In the genomic region with DNA sequence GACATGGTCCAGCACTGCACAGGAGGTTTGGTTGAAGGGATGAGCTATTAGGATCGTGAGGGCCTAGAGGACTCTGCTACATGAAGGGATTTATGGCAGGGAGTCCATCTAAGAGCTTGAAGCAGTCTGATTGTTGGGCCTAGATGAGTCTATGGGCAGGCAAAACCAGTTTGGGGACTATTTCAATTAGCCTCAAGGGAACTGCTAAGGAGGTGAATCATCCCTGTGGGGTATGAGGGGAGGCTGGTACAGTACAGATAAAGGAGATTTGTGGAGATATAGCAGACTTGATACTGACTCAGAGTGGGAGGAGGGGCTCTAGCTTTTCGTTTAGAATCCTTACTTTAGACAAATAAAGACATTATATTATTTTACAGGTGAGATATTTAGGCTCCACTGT, we compare ENCODE assay signal across 14 mouse cellular contexts.
"Had no signal": no experiment of that assay in that cellular context is flagged by ENCODE, and none has a peak within 500 bp of the region (broad histone marks: within the 10 kb centered on the region; RNA-seq: fewer than 3 reads in every experiment).

No protein-coding gene starts in this region.

- H3K27me3 ChIP-seq: limb, embryonic 12.5 days; limb, embryonic 15.5 days had no signal

- H3K9me3 ChIP-seq: limb, embryonic 12.5 days; limb, embryonic 15.5 days had no signal

- DNase-seq: left cerebral cortex, postnatal 4 days; liver, postnatal 0 days; lung, embryonic 14.5 days; lung, postnatal 10 days; lung, postnatal 4 days; midbrain, embryonic 14.5 days; thymus, adult 2 months; thymus, postnatal 14 days had no signal

- H3K36me3 ChIP-seq: limb, embryonic 12.5 days; limb, embryonic 15.5 days had no signal

- H3K9ac ChIP-seq: limb, embryonic 12.5 days; limb, embryonic 15.5 days; liver, embryonic 14.5 days; liver, postnatal 0 days; lung, embryonic 14.5 days had no signal

- H3K27ac ChIP-seq: limb, embryonic 12.5 days; limb, embryonic 15.5 days; liver, embryonic 14.5 days had no signal

- H3K4me2 ChIP-seq: limb, embryonic 12.5 days; limb, embryonic 15.5 days; liver, embryonic 11.5 days; lung, embryonic 14.5 days; midbrain, embryonic 11.5 days had no signal

- ATAC-seq: intestine, postnatal 0 days; liver, postnatal 0 days had no signal

- H3K4me3 ChIP-seq: limb, embryonic 12.5 days; limb, embryonic 15.5 days had no signal
